Mouse (Mus musculus) ovary, postnatal 10 days (tissue): ENCODE measurements around the gene Ybx1.

ENCODE experiments used
- DNase-seq: peaks from one replicate; pipeline ENCODE4 v3.0.0; 2022; ENCODE audit warnings: low spot score

The Ybx1 gene

GRCm38 (mm10) chr4:119233256-119233901, 61.0 kb downstream of the Ybx1 start:
- DNase-seq = no peak

DNA sequence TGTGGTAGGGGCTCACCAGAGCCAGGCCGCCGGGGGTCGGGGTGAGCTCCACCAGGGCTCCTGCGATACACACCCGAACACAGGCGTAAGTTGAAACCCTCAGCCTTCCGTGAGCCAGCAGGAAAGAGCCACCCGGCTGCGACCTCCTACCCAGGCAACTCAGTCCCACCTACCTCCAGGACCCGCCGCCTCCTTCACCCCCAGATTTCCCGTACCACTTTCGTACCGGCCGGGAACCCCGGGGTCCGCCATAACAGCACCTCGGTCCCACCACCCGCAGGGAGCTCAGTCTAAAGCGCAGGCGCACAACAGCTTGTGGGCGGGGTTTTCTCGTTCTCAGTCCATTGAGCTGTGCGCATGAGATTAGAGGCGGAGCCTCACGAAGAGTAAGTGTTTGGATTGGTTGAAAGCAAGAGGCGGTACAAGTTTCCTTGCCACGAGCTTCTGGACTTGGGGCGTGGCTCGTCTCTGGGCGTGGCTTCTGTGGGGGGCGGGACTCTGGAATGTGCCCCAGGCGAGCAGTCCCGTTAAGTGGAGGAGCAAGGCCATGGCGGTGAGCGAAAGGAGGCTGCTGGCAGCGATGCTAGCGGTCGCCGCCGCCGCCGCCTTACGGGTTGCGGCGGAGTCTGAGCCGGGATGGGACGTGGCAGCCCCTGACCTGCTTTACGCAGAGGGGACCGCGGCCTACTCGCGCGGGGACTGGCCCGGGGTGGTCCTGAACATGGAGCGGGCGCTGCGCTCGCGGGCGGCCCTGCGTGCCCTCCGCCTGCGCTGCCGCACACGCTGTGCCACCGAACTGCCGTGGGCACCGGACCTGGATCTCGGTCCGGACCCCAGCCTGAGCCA, 61.8 kb downstream of the Ybx1 start, which contains the start of the genes AU022252 and P3h1:
Gene AU022252, minus strand, starts transcription at position 303 of the 846 bp plus-strand sequence.
Gene P3h1, plus strand, starts transcription at position 506 of the 846 bp plus-strand sequence.
- DNase-seq = peak; percentile 96
